Mouse (Mus musculus) adrenal gland, postnatal 10 days (tissue): ENCODE results near the gene Abcc4. TPM values are rescaled to one million over a fixed set of nuclear protein-coding genes. Genes with fewer than 3 reads are reported as not detected.
"Not testable (repeated sequence)": the region's sequence is repeated elsewhere in the genome, so short reads cannot be mapped to it uniquely, and the experiment has no call there.

Experiments
- DNase-seq: peaks from one replicate; pipeline ENCODE4 v3.0.0; 2021; ENCODE audit warnings: mixed read lengths
- total RNA-seq, 2 experiments: library from RNA; stranded (reverse); gene quantifications; 2 replicates each; pipeline ENCODE4 v1.2.3; 2021

Abcc4 gene
- total RNA-seq, 2 experiments from 2014 or later: 8.5 to 9.9 TPM

DNA sequence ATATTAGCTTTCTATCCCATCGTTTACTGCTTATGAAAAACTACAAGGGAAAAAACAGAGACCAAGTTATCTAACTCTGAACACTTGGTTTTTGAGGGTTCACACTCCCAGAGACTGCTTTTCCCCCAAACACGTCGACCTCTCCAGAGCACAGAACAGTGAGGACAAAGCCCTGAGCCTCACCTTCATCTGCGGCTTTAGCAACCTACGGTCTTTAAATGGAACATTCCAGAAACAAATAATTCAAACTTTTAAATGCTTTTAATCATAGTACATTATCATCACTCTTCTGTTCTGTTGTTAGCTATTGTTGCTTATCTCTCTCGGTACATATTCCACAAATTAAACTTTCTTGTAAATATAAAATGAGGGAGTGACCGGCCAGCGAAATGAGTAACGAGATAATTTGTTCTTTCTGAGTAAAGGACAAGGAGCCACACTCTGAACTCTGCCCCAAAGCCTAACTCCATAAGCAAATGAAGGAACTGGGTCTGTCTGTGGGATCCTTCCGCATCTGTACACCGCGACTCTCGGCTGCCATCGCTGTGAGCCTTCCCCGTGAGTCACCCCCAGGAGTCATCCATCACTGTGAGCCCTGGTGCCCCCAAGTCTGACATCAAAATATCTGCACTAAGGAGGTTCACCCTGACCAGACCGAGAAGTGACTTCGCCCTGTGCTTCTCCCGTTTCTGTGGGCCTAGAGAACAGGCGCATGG lies 126.8 kb downstream of the Abcc4 start:
- no peak for DNase-seq

DNA sequence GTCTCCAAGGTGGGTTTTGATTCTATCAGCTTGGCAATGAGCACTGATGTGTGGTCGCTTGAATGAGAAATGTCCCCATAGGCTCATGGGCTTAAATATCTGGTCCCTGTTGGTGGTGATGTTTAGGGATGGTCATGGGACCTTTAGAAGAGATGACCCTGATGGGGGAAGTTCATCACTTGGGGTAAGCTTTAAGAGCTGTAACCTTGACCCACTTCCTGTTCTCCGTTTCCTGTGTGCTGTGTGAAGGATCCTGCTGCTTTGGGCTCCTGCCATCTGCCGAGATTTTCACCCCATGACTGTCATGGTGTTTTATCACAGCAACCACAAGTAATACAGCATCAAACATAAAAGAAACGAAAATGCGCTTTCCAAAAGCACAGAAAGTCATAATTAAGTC lies 128.1 kb downstream of the Abcc4 start:
- no peak for DNase-seq

DNA sequence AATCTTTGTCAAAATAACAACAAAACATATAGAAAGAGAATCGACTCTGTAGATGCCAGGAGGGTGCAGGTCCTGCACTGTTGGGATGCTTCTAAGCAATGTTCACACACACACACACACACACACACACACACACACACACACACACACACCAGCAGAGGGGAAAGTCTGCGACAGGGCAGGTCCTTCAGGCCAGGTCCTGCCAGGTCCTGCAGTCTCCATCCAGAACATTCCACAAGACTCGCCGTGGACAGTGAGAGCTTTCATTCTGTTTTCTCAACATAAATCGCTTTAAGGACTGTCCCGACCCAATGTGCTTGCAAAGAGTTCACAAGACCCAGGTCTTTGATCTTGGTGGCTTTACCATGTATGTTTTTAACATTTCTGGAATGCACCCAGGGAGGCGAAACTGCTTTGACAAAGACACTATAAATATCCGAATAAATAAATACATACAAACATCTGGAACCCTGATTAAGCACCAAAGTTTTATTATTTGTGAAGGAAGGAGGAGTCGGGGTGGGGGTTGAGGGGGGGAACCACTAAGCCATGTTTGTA lies 133.3 kb downstream of the Abcc4 start:
- no peak for DNase-seq

DNA sequence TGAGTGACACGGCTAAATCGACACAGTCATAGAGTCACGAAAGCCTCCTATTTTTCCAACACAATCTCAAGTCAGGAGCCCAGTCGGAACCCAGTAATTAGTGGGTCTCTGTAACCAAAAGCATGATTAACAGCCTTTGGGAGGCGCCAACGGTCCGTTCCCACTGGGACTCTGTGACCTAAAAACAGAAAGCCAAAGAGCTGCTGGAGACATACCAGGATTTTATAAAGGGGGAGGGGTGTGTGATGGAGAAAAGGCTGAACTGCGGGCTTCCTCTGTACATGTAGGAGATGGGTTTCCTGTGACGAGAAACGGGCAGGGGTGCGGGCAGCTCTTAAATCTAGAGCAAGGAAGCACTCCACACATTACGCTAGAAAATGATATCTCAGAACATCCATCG lies 136.4 kb downstream of the Abcc4 start:
- no peak for DNase-seq

DNA sequence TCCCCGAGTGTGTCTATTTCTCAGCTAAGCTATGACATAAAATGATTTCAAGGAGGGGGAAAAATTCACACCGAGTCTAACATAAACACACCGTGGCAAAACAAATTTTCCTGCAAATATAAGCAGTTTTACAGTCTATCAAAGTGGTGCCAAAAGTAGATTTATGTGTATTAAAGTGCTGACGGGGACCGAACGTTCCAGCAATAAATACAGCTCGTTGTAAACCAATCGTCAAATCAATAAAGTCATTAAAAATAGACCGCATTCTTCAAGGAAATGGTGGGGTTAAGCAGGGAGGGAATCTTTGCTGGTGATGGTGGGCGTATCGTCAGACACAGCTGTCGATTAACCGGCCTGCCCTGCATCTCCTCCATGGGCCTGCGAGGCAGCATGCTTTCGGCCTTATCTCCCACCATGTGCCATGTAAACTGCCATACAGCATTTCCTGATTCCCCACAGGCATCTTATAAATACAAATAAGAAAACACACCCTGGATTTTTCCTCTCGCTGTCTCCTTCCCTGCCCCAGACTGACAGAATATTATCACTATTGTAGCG lies 137.8 kb downstream of the Abcc4 start:
- no peak for DNase-seq

DNA sequence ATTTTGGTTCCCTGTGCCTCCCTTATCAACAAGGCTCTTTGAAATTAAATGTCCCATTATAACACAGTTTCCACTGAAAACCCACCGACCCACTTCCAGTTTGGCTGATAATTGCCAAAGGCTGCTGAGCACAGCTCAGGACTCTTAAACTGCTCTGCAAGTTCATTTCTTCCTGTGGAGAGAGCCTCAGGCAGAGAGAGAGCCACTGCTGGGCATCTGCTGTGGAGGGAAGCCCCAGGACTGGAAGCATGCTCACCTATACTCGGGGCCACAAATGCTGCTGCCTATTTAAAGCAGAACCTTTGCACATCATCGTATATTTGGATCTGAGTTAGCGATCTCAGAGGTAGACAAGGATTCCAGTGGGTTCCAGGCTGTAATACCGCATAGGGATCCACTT lies 139.2 kb downstream of the Abcc4 start:
- DNase-seq: no peak

DNA sequence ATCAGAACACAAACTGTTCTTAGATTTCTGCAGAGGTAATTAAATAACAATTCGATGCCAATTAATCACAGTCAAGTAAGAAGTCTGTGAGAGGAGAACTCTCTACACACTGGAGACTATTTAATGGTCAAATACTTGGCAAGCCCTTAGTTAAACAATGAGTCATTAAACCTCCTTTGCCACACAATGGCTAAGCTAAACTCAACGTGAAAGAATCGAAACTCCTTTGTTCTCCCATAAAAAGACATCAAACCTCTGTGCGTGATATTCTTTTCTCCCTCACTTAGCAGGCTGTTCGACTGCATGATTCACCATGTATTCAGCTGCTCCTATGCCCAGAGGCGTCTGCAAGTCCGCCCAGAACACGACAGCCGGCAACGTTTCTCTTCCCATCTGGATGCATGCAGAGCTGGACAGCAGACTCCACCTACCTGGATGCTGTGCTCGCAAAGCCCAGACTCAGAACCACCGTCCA lies 139.8 kb downstream of the Abcc4 start:
- DNase-seq: no peak

DNA sequence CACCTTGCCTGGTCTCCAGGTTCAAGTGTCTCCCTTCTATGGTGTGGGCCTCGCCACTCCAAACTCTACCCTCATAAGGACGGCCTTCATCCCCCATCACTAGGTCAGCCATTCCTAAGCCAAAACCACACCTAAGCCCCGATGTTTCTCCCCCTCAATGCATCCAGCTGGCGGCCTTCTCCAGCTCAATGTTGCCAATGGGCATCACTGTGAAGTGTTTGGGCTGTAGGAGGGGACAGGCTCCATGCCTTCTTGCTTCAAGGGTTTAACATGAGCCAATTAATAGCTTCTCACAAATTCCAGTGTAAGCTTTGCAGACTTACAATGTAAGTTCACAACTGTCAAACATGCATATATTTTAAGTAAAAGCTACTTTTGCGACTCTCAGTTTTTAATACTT lies 140.3 kb downstream of the Abcc4 start:
- DNase-seq: no peak

DNA sequence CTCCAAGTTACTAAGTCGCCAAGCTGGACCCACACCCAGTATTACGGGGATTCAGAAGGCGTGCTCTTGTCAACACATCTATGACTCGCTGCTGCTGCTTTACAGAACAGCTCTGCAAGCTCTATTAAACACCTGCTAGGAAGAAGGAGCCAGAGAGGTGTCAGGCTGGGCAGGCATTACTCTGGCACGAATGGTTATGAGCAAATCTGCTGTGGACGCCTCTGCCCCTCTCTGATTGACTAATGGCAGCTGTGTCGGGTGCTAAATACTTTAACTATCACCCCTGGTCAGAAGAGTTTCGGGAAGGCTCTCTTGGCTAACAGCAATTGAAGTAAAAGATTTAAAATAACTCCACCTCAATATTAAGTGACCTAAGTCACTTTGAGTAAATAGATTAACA lies 142.4 kb downstream of the Abcc4 start:
- DNase-seq: no peak

DNA sequence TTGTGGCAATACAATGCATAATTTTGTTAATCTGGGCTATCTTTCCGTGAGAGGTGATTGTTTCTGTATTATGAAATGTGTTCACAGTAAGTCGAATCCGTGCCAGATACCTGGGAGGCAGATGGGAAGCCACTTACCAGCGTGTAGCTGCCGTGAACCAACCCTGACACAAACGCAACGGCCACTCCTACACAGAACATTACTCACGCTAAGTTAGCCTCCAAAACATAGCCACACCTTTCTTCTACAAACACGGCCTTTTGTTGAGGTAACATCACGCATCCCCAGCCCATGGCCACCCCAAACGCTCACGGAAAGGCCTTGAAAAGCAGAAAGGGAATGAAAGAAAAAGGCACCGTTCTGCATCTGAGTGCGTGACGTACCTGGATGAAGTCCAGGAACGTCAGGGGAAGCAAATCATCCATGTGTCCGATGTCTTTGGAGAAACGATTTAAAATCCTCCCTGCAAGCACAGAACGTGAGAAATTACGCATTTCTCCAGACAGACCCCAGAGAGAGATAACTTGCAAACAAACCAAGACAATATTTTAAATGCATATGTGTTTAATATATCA lies 153.0 kb downstream of the Abcc4 start:
- DNase-seq: no peak

DNA sequence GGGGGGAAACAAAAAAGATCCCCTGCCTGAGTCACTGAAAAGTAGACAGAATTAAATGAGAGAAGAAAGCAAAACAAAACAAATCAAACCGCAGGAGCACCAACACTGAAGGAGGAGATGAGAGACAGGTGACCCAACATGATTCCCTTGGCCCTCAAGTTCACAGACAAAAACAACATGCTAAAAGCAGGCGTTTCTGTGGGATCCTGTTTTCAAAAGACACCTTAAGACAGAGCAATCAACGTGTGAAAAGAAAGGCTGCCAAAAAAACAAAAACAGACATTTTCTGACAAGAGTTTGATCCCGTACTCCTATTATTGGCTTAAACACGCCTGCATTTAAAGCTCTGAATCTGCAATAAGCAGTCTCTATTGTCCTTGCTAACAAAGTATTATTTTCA lies 153.6 kb downstream of the Abcc4 start:
- DNase-seq: no peak

DNA sequence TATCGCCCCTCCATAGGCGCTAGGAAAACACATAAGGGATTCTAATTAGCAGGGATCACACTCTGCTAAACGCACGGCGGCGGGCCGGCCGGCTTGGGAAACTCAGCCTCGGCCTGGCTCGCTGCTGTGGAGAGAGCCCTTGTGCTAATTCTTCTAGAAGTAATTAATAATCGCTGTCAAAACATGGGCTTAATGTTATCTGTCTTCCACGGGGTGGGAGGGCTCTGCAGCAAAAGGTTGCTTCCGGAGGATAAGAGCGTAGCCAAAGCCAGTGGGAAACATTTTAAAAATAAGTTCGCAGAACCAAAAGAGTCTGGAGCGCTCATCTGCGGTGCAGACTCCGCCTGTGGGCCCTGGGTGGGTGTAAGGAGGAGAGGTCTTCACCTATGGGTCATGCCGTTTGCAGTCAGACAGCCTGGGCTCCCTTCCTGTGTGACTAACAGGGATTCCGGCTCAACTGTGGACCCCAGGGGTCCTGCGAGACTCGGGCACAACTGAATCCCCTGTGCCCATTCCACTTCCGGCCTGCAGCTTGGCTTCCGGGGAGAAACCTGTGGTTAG lies 154.2 kb downstream of the Abcc4 start:
- peak; percentile 29 for DNase-seq

DNA sequence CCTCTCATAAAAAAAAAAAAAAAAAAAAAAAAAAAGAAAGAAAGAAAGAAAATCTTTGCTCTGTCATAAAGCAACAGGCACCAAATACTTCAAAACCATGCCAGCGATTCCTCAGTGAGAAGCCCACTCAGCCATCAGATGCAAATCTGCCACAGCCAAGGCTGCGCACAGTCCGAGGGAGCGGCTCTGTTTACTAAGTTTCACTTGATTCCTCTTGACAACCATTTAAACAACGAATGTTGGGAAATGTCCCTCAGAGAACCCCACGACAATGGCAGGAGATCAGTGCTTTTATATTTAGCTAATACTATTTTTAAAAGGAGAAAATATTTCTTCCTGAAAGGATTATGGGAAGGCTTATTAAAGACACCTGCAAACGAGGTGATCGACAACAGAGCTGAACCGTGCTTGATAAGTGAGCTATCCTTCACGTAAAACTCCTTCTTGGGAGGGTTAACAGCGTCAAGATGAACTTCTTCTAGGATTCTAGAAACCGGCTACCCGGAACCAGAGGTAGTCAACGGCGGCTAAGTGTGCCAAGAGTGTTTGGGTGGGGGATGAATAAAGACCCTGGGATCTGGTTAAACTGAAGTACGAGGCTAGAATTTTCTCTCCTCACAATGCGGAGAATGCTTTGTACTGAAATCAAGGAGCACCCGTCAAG lies 154.8 kb downstream of the Abcc4 start:
- DNase-seq: no peak

DNA sequence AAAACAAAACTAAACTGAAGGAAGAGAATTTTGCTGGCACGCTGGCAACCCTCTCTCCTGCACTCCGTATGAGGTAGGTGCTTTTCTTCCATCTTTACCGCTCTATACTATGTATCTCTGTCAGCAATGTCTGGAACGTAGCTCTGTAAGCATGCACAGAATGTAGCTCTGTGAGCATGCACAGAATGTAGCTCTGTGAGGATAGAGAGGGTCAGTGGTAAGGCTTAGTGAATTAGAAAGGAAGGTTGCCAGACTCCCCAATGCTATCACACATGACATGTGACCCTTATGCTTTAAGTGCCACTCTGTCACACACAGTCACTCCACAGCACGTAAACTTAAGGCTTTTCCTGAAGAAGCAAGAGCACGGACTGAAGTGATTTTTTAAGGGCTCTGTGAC lies 161.5 kb downstream of the Abcc4 start:
- no peak for DNase-seq

DNA sequence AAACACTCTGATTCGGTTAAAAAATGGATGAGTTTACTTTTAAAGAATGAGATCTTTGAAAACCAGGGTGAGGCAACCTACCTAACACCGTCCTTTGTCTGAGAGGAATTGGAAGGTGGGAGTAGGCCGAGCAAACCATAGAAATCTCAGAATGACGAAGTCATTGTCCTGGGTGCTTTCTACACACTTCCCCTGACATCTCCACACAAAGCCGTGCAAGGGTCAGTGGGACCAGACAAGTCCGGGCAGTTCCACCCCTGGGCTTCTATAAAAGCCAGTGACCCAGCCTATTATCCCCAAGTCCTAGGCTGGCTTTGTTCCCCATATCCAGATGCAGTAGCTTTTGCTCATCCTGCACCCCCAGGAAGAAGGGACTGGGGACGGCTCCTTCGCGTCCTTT lies 163.1 kb downstream of the Abcc4 start:
- DNase-seq: no peak

DNA sequence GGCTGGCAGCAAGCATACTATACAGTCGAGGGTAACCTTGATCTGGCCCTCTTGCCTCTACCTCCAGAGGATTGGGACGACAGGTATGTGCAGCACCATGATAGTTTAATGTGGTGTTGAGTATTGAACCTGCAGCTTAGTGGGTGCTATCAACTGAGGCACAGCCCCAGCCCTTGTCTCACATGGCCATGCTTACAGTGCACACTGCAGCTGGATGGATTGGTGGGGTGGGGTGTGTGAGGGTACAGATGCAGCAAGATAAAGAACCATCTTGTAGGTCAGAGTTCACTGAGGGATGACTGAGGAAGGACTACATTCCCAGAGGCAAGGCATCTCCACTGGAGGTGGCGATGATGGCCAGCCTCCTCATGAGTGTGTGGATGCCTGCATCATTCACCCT lies 174.5 kb downstream of the Abcc4 start:
- no peak for DNase-seq

DNA sequence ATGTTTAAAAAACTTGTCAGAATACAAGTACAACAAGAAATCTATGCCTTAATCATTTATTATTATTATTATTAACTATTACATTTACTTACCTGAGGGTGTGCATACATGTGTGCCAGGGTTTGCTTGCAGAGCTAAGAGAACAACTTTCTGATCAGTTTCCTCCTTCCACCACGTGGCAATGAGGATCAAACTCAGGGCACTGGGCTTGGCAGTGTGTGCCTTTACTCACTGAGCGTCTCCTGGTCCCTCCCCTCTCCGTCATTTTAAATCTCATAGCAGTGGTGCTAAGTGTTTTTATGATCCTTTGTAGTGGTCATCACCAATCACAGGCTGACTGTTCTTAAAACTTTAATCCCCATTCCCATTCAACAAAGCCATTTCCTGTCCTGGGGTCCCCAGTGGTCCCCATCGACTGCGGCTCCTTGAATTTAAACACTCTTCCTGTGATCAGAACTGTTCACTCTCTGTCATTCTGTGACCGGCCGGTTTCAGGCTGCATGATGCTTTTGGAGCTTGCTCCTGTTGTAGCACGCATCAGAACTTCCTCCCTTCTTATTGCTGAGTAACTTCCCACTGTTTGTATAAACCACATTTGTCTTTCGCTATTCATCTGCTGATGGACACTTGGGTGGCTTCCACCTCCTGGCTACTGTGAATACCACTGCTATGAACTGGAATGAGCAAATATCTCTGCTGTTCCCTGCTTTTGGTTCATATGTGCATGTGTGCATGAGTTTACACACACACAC lies 191.6 kb downstream of the Abcc4 start:
- DNase-seq: no peak

DNA sequence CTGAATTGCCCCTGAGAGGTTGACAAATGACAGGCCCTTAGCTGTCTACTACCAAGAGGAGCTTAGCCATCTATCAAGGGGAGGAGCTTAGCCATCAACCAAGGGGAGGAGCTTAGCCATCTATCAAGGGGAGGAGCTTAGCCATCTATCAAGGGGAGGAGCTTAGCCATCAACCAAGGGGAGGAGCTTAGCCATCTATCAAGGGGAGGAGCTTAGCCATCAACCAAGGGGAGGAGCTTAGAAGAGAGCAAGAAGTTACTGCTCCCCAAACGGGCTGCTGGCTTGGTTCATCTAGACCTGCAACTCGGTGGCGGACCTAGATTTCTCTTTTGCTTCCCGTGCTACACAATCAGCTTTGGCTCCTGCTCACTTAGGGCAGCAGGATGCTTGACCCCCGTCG lies 194.3 kb downstream of the Abcc4 start:
- not testable (repeated sequence) for DNase-seq

DNA sequence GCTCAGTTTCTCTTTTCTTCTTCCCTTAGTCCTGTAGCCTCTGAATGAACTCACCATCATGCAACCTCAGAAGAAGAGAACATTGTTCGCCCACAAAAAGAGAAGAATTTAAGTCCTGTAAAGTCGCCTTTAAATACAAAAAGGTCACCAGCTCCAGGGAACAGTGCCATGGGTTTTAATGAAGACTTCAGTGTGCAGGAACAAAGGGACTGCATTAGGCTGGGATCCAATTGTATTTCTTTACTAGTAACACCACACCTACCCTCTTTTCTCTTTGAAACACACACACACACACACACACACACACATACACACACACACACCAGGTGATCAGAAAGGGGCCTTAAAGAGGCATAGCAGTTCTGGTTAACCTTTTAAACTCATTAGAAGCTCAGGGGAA lies 195.2 kb downstream of the Abcc4 start:
- no peak for DNase-seq

DNA sequence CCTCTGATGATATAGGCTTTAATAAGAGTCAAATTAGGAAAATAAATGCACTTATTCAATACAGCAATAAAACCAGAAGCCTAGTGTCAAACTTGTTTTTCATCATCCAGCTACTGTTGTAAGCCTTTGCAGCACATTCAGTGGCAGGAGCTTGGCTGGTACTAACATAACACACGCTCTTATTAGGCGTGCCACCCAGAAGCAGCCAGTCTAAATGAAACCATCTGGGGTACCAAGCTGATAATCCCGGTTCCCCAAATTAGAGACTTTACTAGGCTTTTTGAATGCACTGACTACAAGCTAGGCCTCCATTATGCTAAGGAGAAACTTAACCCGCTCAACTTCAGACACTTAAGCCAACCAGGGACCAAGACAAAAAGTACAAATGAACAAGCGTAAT lies 195.8 kb downstream of the Abcc4 start:
- DNase-seq: no peak

DNA sequence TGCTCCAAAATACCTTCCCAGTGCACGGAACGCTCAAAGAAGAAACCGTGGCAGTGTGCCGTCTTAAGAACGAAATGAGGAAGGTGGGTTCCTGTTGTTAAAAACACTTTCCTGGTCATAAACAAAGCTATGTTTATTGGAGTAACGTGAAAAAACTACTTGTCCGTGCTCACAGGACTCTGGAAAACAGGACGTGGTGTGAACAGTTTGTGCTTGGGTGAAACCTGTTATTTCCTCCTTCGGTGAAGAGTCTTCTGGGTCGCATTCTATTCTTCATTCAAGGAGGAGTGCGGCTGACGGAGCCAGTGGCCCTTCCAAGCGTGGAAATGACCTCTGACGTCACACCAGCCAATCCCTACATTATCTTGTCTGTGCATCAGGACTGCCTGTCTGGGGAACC lies 198.2 kb downstream of the Abcc4 start:
- no peak for DNase-seq

DNA sequence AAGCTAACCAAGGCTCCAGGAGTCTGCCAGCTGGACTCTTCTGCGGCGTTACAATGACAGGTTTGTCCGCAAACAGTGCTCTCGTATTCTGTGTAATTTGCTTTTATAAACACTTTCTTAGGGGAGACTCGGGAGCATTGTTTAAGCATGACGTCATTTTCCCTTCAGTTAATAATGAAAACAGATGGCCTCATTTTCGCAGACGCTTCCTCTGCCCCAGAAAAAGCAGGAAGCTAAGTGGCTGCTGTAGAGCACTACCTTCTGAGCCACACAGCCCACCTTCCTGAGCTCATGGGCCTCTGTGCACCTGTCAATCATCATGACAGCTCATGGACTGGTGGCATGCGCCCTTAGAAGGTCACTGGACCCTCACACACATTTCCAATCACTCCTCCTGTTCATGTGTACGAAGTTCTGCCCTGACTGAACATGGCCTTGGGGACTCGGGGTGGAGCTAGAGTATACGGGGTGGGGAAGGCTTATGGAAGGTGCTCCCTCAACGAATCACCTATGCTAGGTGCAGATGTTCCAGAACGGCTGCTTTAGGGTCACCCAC lies 199.3 kb downstream of the Abcc4 start:
- DNase-seq: no peak
